Mouse (Mus musculus) midbrain, embryonic 16.5 days (tissue): ENCODE measurements around the gene Ugcg. TPM values are rescaled to one million over a fixed set of nuclear protein-coding genes. Genes with fewer than 3 reads are reported as not detected.

ENCODE experiments used
- ATAC-seq: fragments of 200-750 bp; cut with Nextera tagmentation; 2 replicates; pipeline ENCODE4 v1.8.0; 2017; ENCODE audit warnings: moderate TSS enrichment
- H3K27ac ChIP-seq: fragments of 300-500 bp; sonication (generic); 2 replicates; pipeline ENCODE4 v1.5.1; 2014; ENCODE audit warnings: mild to moderate bottlenecking, low read length, mixed read lengths
- H3K27me3 ChIP-seq: fragments of 300-500 bp; sonication (generic); 2 replicates; pipeline ENCODE4 v1.6.1; 2014; ENCODE audit warnings: low read depth, low read length, mixed read lengths; ENCODE audit not compliant: control insufficient read depth, insufficient read depth
- H3K36me3 ChIP-seq: fragments of 300-500 bp; sonication (generic); 2 replicates; pipeline ENCODE4 v1.6.1; 2014; ENCODE audit warnings: mild to moderate bottlenecking, low read length, moderate library complexity, mixed read lengths; ENCODE audit not compliant: control insufficient read depth, insufficient read depth
- H3K4me1 ChIP-seq: fragments of 300-500 bp; sonication (generic); 2 replicates; pipeline ENCODE4 v1.6.1; 2014; ENCODE audit warnings: mild to moderate bottlenecking, low read length, mixed read lengths; ENCODE audit not compliant: control insufficient read depth, insufficient read depth
- H3K4me2 ChIP-seq: fragments of 300-500 bp; sonication (generic); 2 replicates; pipeline ENCODE4 v1.6.1; 2014; ENCODE audit warnings: mild to moderate bottlenecking, low read length, mixed read lengths
- H3K4me3 ChIP-seq: fragments of 300-500 bp; sonication (generic); 2 replicates; pipeline ENCODE4 v1.5.1; 2014; ENCODE audit warnings: low read depth, mild to moderate bottlenecking, low read length, moderate library complexity, mixed read lengths
- H3K9ac ChIP-seq: fragments of 300-500 bp; sonication (generic); 2 replicates; pipeline ENCODE4 v1.6.1; 2014; ENCODE audit warnings: low read depth, low read length, mixed read lengths
- H3K9me3 ChIP-seq: fragments of 300-500 bp; sonication (generic); replicated peaks from 2 replicates; pipeline ENCODE4 v1.6.1; 2014; ENCODE audit warnings: mild to moderate bottlenecking, low read length, mixed read lengths; ENCODE audit not compliant: control insufficient read depth, poor library complexity, severe bottlenecking
- WGBS: fragments of 180-500 bp; shearing (Covaris S2); extraction: QIAGEN DNeasy Blood & Tissue Kit; methylation state at CpG from one replicate; pipeline ENCODE4 v1.1.7; 2014; 5-methylcytosine and 5-hydroxymethylcytosine counted together
- polyA plus RNA-seq: library from polyadenylated mRNA; unstranded; fragments of >200 nt; fragmentation: Nextera tagmentation; extraction: Ambion mirVana; gene quantifications from 2 replicates; pipeline ENCODE4 v1.2.1, GENCODE M21; 2015

Ugcg gene
- polyA plus RNA-seq, 1 experiment from 2014 or later = 18.1 TPM

- H3K9ac ChIP-seq = no peak overlapping the region
- no peak overlapping the region for H3K4me3 ChIP-seq
- no peak for ATAC-seq
- 69% methylated on average over 3 of the region's 3 CpGs for WGBS
- H3K9me3 ChIP-seq = no peaks in the 10 kb centered on the region
- H3K36me3 ChIP-seq = no peaks in the 10 kb centered on the region
- no peak overlapping the region for H3K27ac ChIP-seq
- peaks cover 5% of the 10 kb centered on the region; the same call in 1 of the 2 replicates for H3K4me1 ChIP-seq
- no peak overlapping the region for H3K4me2 ChIP-seq
- no peaks in the 10 kb centered on the region for H3K27me3 ChIP-seq
Observed at GRCm38 (mm10) chr4:59185671-59186070, 3.4 kb upstream of the Ugcg start.

- H3K36me3 ChIP-seq = no peaks in the 10 kb centered on the region
- H3K27ac ChIP-seq = no peak overlapping the region
- no peak for ATAC-seq
- H3K27me3 ChIP-seq = no peaks in the 10 kb centered on the region
- H3K4me2 ChIP-seq = no peak overlapping the region
- no peak overlapping the region for H3K9ac ChIP-seq
- no peak overlapping the region for H3K4me3 ChIP-seq
- H3K4me1 ChIP-seq = peaks cover 8% of the 10 kb centered on the region
- 20% methylated on average over 3 of the region's 3 CpGs for WGBS
- H3K9me3 ChIP-seq = no peaks in the 10 kb centered on the region
Observed at GRCm38 (mm10) chr4:59187289-59187688, 1.8 kb upstream of the Ugcg start.

- peak overlapping the region; percentile 96 for H3K4me3 ChIP-seq
- peaks cover 8% of the 10 kb centered on the region for H3K4me1 ChIP-seq
- no peaks in the 10 kb centered on the region for H3K9me3 ChIP-seq
- ATAC-seq = no peak
- H3K27me3 ChIP-seq = no peaks in the 10 kb centered on the region
- peak overlapping the region; percentile 70 for H3K4me2 ChIP-seq
- H3K9ac ChIP-seq = peak overlapping the region; percentile 100
- H3K27ac ChIP-seq = peak overlapping the region; percentile 98
- 17% methylated on average over 4 of the region's 4 CpGs for WGBS
- H3K36me3 ChIP-seq = no peaks in the 10 kb centered on the region
Observed at GRCm38 (mm10) chr4:59188474-59188801, 619 bp upstream of the Ugcg start.

- no peaks in the 10 kb centered on the region for H3K36me3 ChIP-seq
- peak overlapping the region; percentile 70 for H3K4me2 ChIP-seq
- H3K4me3 ChIP-seq = peak overlapping the region; percentile 96
- H3K27ac ChIP-seq = peak overlapping the region; percentile 98
- H3K27me3 ChIP-seq = no peaks in the 10 kb centered on the region
- WGBS = under 1% methylated on average over 43 of the region's 54 CpGs
- peak overlapping the region; percentile 100 for H3K9ac ChIP-seq
- no peaks in the 10 kb centered on the region for H3K9me3 ChIP-seq
- ATAC-seq = peak; percentile 49
- H3K4me1 ChIP-seq = peaks cover 8% of the 10 kb centered on the region
Observed at GRCm38 (mm10) chr4:59189546-59190237, 635 bp downstream of the Ugcg start.

GRCm38 (mm10) chr4:59190650-59191424 lies 1.8 kb downstream of the Ugcg start:
- peak overlapping the region; percentile 96 for H3K4me3 ChIP-seq
- no peaks in the 10 kb centered on the region for H3K36me3 ChIP-seq
- H3K27ac ChIP-seq = no peak overlapping the region
- no peaks in the 10 kb centered on the region for H3K27me3 ChIP-seq
- peaks cover 8% of the 10 kb centered on the region for H3K4me1 ChIP-seq
- WGBS = 71% methylated on average over 7 of the region's 7 CpGs
- peak overlapping the region; percentile 70 for H3K4me2 ChIP-seq
- H3K9me3 ChIP-seq = no peaks in the 10 kb centered on the region
- ATAC-seq = no peak
- 0 out of 2 replicates have a peak overlapping the region, but pooled peaks have one; percentile 38 for H3K9ac ChIP-seq

- H3K36me3 ChIP-seq = no peaks in the 10 kb centered on the region
- peaks cover 28% of the 10 kb centered on the region for H3K4me1 ChIP-seq
- H3K27me3 ChIP-seq = no peaks in the 10 kb centered on the region
- H3K9me3 ChIP-seq = no peaks in the 10 kb centered on the region
- no peak overlapping the region for H3K9ac ChIP-seq
- no peak overlapping the region for H3K4me2 ChIP-seq
- H3K4me3 ChIP-seq = no peak overlapping the region
- no peak overlapping the region for H3K27ac ChIP-seq
- WGBS = 91% methylated on average over 13 of the region's 13 CpGs
- ATAC-seq = no peak
Observed at GRCm38 (mm10) chr4:59194731-59195496, 5.9 kb downstream of the Ugcg start.

- Histone ChIP-seq H3K27ac (no peak overlapping the region), H3K27me3 (no peaks in the 10 kb centered on the region)
- WGBS = 40% methylated on average over 12 of the region's 12 CpGs
Observed at GRCm38 (mm10) chr4:59196346-59197077, 7.5 kb downstream of the Ugcg start.

GRCm38 (mm10) chr4:59197078-59197424 lies 8.0 kb downstream of the Ugcg start:
- no peak overlapping the region for H3K4me3 ChIP-seq
- H3K27ac ChIP-seq = no peak overlapping the region
- WGBS = 53% methylated on average over 6 of the region's 6 CpGs
- H3K4me1 ChIP-seq = peaks cover 20% of the 10 kb centered on the region
- ATAC-seq = 0 out of 2 replicates have a peak, but pooled peaks have one; percentile 25
- H3K9me3 ChIP-seq = no peaks in the 10 kb centered on the region
- H3K4me2 ChIP-seq = no peak overlapping the region
- no peaks in the 10 kb centered on the region for H3K27me3 ChIP-seq
- no peak overlapping the region for H3K9ac ChIP-seq
- no peaks in the 10 kb centered on the region for H3K36me3 ChIP-seq

More at GRCm38 (mm10) chr4:59196346-59197077, 7.5 kb downstream of the Ugcg start:
- H3K9ac ChIP-seq = no peak overlapping the region
- no peak overlapping the region for H3K4me3 ChIP-seq
- ATAC-seq = 0 out of 2 replicates have a peak, but pooled peaks have one; percentile 4
- no peaks in the 10 kb centered on the region for H3K36me3 ChIP-seq
- H3K4me1 ChIP-seq = peaks cover 20% of the 10 kb centered on the region
- H3K9me3 ChIP-seq = no peaks in the 10 kb centered on the region
- no peak overlapping the region for H3K4me2 ChIP-seq
